Mouse (Mus musculus): ENCODE measurements at regions not wholly inside any gene's neighbourhood (a gene's known extent, or its start where the extent isn't known, plus 50 kb on each side); places are given as distances from the start of the nearest gene placed in this dataset.

GRCm38 (mm10) chr11:19475068-19475786 is 448.9 kb upstream of the Spred2 start:
- DNase-seq: no peak

- DNase-seq: no peak
These were observed 431.0 kb upstream of the Spred2 start for GRCm38 (mm10) chr11:19493089-19493756.

GRCm38 (mm10) chr11:19521721-19522120 is 402.5 kb upstream of the Spred2 start:
- DNase-seq: no peak

- DNase-seq: no peak
These were observed 400.2 kb upstream of the Spred2 start for GRCm38 (mm10) chr11:19523853-19524487.

GRCm38 (mm10) chr11:19529126-19529525 is 395.0 kb upstream of the Spred2 start:
- no peak for DNase-seq

- DNase-seq: no peak
These were observed 393.5 kb upstream of the Spred2 start for GRCm38 (mm10) chr11:19530652-19531051.

- peak; percentile 13 for DNase-seq
These were observed 392.7 kb upstream of the Spred2 start for GRCm38 (mm10) chr11:19531255-19532003.

GRCm38 (mm10) chr11:19532867-19533266 is 391.3 kb upstream of the Spred2 start:
- no peak for DNase-seq

- peak; percentile 31 for DNase-seq
These were observed 390.5 kb upstream of the Spred2 start for GRCm38 (mm10) chr11:19533701-19534100.

- DNase-seq: no peak
These were observed 389.0 kb upstream of the Spred2 start for GRCm38 (mm10) chr11:19535215-19535614.

GRCm38 (mm10) chr11:19546226-19546625 is 377.9 kb upstream of the Spred2 start:
- no peak for DNase-seq

GRCm38 (mm10) chr11:19554316-19554946 is 369.7 kb upstream of the Spred2 start:
- no peak for DNase-seq

GRCm38 (mm10) chr11:19554947-19555770 is 369.0 kb upstream of the Spred2 start:
- DNase-seq: no peak

- no peak for DNase-seq
These were observed 363.7 kb upstream of the Spred2 start for GRCm38 (mm10) chr11:19560452-19560851.

- no peak for DNase-seq
These were observed 361.5 kb upstream of the Spred2 start for GRCm38 (mm10) chr11:19562668-19563067.

- no peak for DNase-seq
These were observed 338.9 kb upstream of the Spred2 start for GRCm38 (mm10) chr11:19585228-19585627.

- DNase-seq: no peak
These were observed 331.4 kb upstream of the Spred2 start for GRCm38 (mm10) chr11:19592506-19593355.

GRCm38 (mm10) chr11:19595107-19595506 is 329.1 kb upstream of the Spred2 start:
- no peak for DNase-seq

- no peak for DNase-seq
These were observed 327.8 kb upstream of the Spred2 start for GRCm38 (mm10) chr11:19596336-19596735.

GRCm38 (mm10) chr11:19599433-19599832 is 324.7 kb upstream of the Spred2 start:
- no peak for DNase-seq

All from lung, postnatal 14 days (tissue).